ENCODE assay signal across 8 mouse cellular contexts in genomic region chr14:4649309-4649708, GRCm38 (mm10). TPM values are rescaled to one million over a fixed set of nuclear protein-coding genes. Genes with fewer than 3 reads are reported as not detected.
DNase-seq lines count a peak whose midpoint lies in the region; ATAC-seq and TF ChIP-seq lines count a peak whose summit lies in the region.
"Not testable (repeated sequence)": the region's sequence is repeated elsewhere in the genome, so short reads cannot be mapped to it uniquely, and the experiment has no call there.
"Had no signal": no experiment of that assay in that cellular context is flagged by ENCODE, and none has a peak within 500 bp of the region (broad histone marks: within the 10 kb centered on the region; RNA-seq: fewer than 3 reads in every experiment).

No protein-coding gene starts in this region.

- H3K4me1 ChIP-seq in forebrain, embryonic 16.5 days (replicated peaks; ENCODE audit: control insufficient read depth, insufficient read depth, low read length); kidney, postnatal 0 days (replicated peaks; ENCODE audit: insufficient read depth, low read length); midbrain, embryonic 12.5 days: not testable (repeated sequence)

- TF ChIP-seq CTCF in kidney, postnatal 0 days (IDR thresholded peaks at IDR 0.05; ENCODE audit: low read depth): not testable (repeated sequence)

- not testable (repeated sequence) for H3K36me3 ChIP-seq in forebrain, embryonic 16.5 days (ENCODE audit: control insufficient read depth, insufficient read depth); kidney, postnatal 0 days (ENCODE audit: insufficient read depth, low read length); midbrain, embryonic 12.5 days

- not testable (repeated sequence) for H3K9ac ChIP-seq in forebrain, embryonic 16.5 days (replicated peaks; ENCODE audit: low read depth, low read length); kidney, postnatal 0 days (ENCODE audit: low read depth, low read length); midbrain, embryonic 12.5 days (replicated peaks)

- intact Hi-C loops in heart, postnatal 10 days (cut with DNase I); left cerebral cortex, postnatal 4 days (cut with DNase I): not testable (repeated sequence)

- H3K4me2 ChIP-seq in forebrain, embryonic 16.5 days (ENCODE audit: low read length): peak overlapping the region; percentile 63
- H3K4me2 ChIP-seq in kidney, postnatal 0 days (ENCODE audit: low read length): peak overlapping the region; percentile 31; the same call in 1 of the 2 replicates
- H3K4me2 ChIP-seq in midbrain, embryonic 12.5 days (replicated peaks): peak overlapping the region; percentile 59

- DNase-seq in cerebellum, postnatal 36 days: peak; percentile 2
- DNase-seq in heart, postnatal 10 days: peak; percentile 10
- DNase-seq in kidney, postnatal 0 days (ENCODE audit: low spot score): not testable (repeated sequence)
- peak; percentile 3 for DNase-seq in left cerebral cortex, postnatal 4 days
- DNase-seq in right cerebral cortex, postnatal 25 days: peak; percentile 11

- WGBS in forebrain, embryonic 16.5 days: 6% methylated on average over 9 of the region's 18 CpGs
- 1% methylated on average over 17 of the region's 18 CpGs for WGBS in kidney, postnatal 0 days
- 6% methylated on average over 16 of the region's 18 CpGs for WGBS in midbrain, embryonic 12.5 days

- not testable (repeated sequence) for H3K27me3 ChIP-seq in forebrain, embryonic 16.5 days (replicated peaks; ENCODE audit: control insufficient read depth, insufficient read depth, low read length); kidney, postnatal 0 days (ENCODE audit: insufficient read depth, low read length); midbrain, embryonic 12.5 days

- not testable (repeated sequence) for H3K9me3 ChIP-seq in forebrain, embryonic 16.5 days (ENCODE audit: control insufficient read depth, low read length); kidney, postnatal 0 days (replicated peaks; ENCODE audit: low read length); midbrain, embryonic 12.5 days

- H3K27ac ChIP-seq in forebrain, embryonic 16.5 days (ENCODE audit: low read length); kidney, postnatal 0 days; midbrain, embryonic 12.5 days (replicated peaks): not testable (repeated sequence)

- H3K4me3 ChIP-seq in forebrain, embryonic 16.5 days (replicated peaks; ENCODE audit: low read length): peak overlapping the region; percentile 41
- H3K4me3 ChIP-seq in kidney, postnatal 0 days (replicated peaks; ENCODE audit: low read depth, low read length): not testable (repeated sequence)
- peak overlapping the region; percentile 41 for H3K4me3 ChIP-seq in midbrain, embryonic 12.5 days

- not testable (repeated sequence) for ATAC-seq in forebrain, embryonic 16.5 days; kidney, postnatal 0 days (replicated peaks; ENCODE audit: low FRiP score, low read depth); midbrain, embryonic 12.5 days (ENCODE audit: low FRiP score, low read depth)

RNA-seq across cellular contexts. Expression of gene Gm3239, which starts 14.7 kb away (rescaled TPM):
- 0.61 and 0.86 TPM in 2 replicates for polyA plus RNA-seq in forebrain, embryonic 16.5 days (2015; fragmentation: Nextera tagmentation; extraction: Ambion mirVana)
- total RNA-seq in heart, postnatal 10 days (2021): not detected
- not detected in 2 replicates for polyA plus RNA-seq in kidney, postnatal 0 days (2015; fragmentation: Nextera tagmentation; extraction: Ambion mirVana)
- total RNA-seq in left cerebral cortex, postnatal 4 days (2021): 1 to 10 TPM in 1 of 2 experiments, under 1 TPM in 1; 0.66 to 1.0 TPM
- 0.22 TPM in 1 of 2 replicates, not detected in the other for polyA plus RNA-seq in midbrain, embryonic 12.5 days (2016; fragmentation: Nextera tagmentation; extraction: Ambion mirVana)
- polyA plus RNA-seq: liver, postnatal 0 days had no signal

RNA-seq across cellular contexts. Expression of gene Gm8159, which starts 17.2 kb away (rescaled TPM):
- not detected in 2 replicates for polyA plus RNA-seq in forebrain, embryonic 16.5 days (2015; fragmentation: Nextera tagmentation; extraction: Ambion mirVana)
- not detected for total RNA-seq in heart, postnatal 10 days (2021)
- polyA plus RNA-seq in kidney, postnatal 0 days (2015; fragmentation: Nextera tagmentation; extraction: Ambion mirVana): not detected in 2 replicates
- total RNA-seq in left cerebral cortex, postnatal 4 days (2021): 1 to 10 TPM; 1.0 to 1.2 TPM
- not detected in 2 replicates for polyA plus RNA-seq in midbrain, embryonic 12.5 days (2016; fragmentation: Nextera tagmentation; extraction: Ambion mirVana)
- polyA plus RNA-seq: liver, postnatal 0 days had no signal

RNA-seq across cellular contexts. Expression of gene Gm7876, which starts 59.7 kb away (rescaled TPM):
- not detected in 2 replicates for polyA plus RNA-seq in forebrain, embryonic 16.5 days (2015; fragmentation: Nextera tagmentation; extraction: Ambion mirVana)
- not detected for total RNA-seq in heart, postnatal 10 days (2021)
- not detected in 2 replicates for polyA plus RNA-seq in kidney, postnatal 0 days (2015; fragmentation: Nextera tagmentation; extraction: Ambion mirVana)
- total RNA-seq in left cerebral cortex, postnatal 4 days (2021): under 1 TPM; 0.52 TPM
- polyA plus RNA-seq in midbrain, embryonic 12.5 days (2016; fragmentation: Nextera tagmentation; extraction: Ambion mirVana): not detected in 2 replicates
- polyA plus RNA-seq: liver, postnatal 0 days had no signal
